Mouse (Mus musculus): ENCODE measurements around the gene Sppl3.

DNA sequence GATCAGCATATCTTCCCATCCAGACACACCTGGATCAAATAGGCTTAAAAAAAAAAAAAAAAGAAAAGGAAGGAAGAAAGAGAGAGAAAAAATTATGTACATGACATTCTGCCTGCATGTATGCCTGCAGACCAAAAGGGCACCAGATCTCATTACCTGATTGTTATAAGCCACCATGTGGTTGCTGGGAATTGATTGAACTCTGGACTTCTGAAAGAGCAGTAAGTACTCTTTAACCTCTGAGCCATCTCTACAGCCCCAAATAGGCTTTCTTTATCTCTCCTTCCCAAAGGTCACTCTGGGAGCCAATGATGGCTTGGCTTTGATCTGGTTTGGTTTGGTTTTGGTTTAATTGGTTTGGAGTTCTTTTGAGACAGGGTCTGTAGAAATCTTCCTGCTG, 25.9 kb upstream of the Sppl3 start:
- TF ChIP-seq CTCF (conservative IDR thresholded peaks at IDR 0.05 in 1 of 2, IDR thresholded peaks at IDR 0.05 in 1 of 2; ENCODE audit: low read depth in 2 of 2, low read length in 2 of 2) (no peak), POLR2A (IDR thresholded peaks at IDR 0.05; ENCODE audit: low read depth, low read length) (no peak), RCOR1 (conservative IDR thresholded peaks at IDR 0.05; ENCODE audit: low read depth, low read length) (no peak), MXI1 (IDR thresholded peaks at IDR 0.05; ENCODE audit: low read depth, low read length) (no peak), KAT2A (IDR thresholded peaks at IDR 0.05; ENCODE audit: insufficient replicate concordance, low read length) (no peak), CHD2 (IDR thresholded peaks at IDR 0.05; ENCODE audit: low read length) (no peak), TCF12 (IDR thresholded peaks at IDR 0.05; ENCODE audit: low read depth, low read length) (no peak), EP300 (IDR thresholded peaks at IDR 0.05; ENCODE audit: low read length) (no peak), MAFK (IDR thresholded peaks at IDR 0.05; ENCODE audit: insufficient replicate concordance, low read length) (no peak)

Measured in CH12.LX (cell line).